ENCODE assay signal across 11 mouse cellular contexts in genomic region chr9:28439433-28440191, GRCm38 (mm10).
DNase-seq lines count a peak whose midpoint lies in the region; ATAC-seq and TF ChIP-seq lines count a peak whose summit lies in the region.
"Had no signal": no experiment of that assay in that cellular context is flagged by ENCODE, and none has a peak within 500 bp of the region (broad histone marks: within the 10 kb centered on the region; RNA-seq: fewer than 3 reads in every experiment).

No protein-coding gene starts in this region.

- 55% methylated on average over 5 of the region's 5 CpGs for WGBS in embryonic facial prominence, embryonic 14.5 days
- WGBS in embryonic facial prominence, embryonic 10.5 days, result 59% methylated on average over 5 of the region's 5 CpGs
- WGBS in forebrain, postnatal 0 days, result 24% methylated on average over 5 of the region's 5 CpGs
- 59% methylated on average over 5 of the region's 5 CpGs for WGBS in kidney, embryonic 14.5 days

- no peaks in the 10 kb centered on the region for H3K27me3 ChIP-seq in embryonic facial prominence, embryonic 14.5 days (replicated peaks; ENCODE audit: control insufficient read depth, insufficient read depth, low read length)
- H3K27me3 ChIP-seq in embryonic facial prominence, embryonic 10.5 days (replicated peaks; ENCODE audit: low read depth, poor library complexity, severe bottlenecking), result no peaks in the 10 kb centered on the region
- H3K27me3 ChIP-seq in forebrain, postnatal 0 days (ENCODE audit: insufficient read depth, low read length), result no peaks in the 10 kb centered on the region
- no peaks in the 10 kb centered on the region; the same call in 1 of the 2 replicates for H3K27me3 ChIP-seq in kidney, embryonic 14.5 days (ENCODE audit: control insufficient read depth, insufficient read depth, low read length)

- 0 out of 2 replicates have a peak, but pooled peaks cover 3% of the 10 kb centered on the region for H3K4me1 ChIP-seq in embryonic facial prominence, embryonic 14.5 days (ENCODE audit: control insufficient read depth, insufficient read depth, low read length)
- H3K4me1 ChIP-seq in embryonic facial prominence, embryonic 10.5 days, result peaks cover 6% of the 10 kb centered on the region; the same call in 1 of the 2 replicates
- H3K4me1 ChIP-seq in forebrain, postnatal 0 days (ENCODE audit: insufficient read depth), result peaks cover 22% of the 10 kb centered on the region
- no peaks in the 10 kb centered on the region for H3K4me1 ChIP-seq in kidney, embryonic 14.5 days (ENCODE audit: control insufficient read depth, insufficient read depth, low read length)

- no peak overlapping the region for H3K4me2 ChIP-seq in embryonic facial prominence, embryonic 14.5 days (ENCODE audit: low read depth, low read length)
- 0 out of 2 replicates have a peak overlapping the region, but pooled peaks have one; percentile 17 for H3K4me2 ChIP-seq in forebrain, postnatal 0 days (ENCODE audit: low read depth)
- no peak overlapping the region for H3K4me2 ChIP-seq in kidney, embryonic 14.5 days (replicated peaks; ENCODE audit: low read depth, low read length)
- H3K4me2 ChIP-seq: midbrain, embryonic 12.5 days had no signal

- no peak overlapping the region for H3K4me3 ChIP-seq in embryonic facial prominence, embryonic 14.5 days (ENCODE audit: low read depth, low read length)
- no peak overlapping the region for H3K4me3 ChIP-seq in embryonic facial prominence, embryonic 10.5 days
- no peak overlapping the region for H3K4me3 ChIP-seq in forebrain, postnatal 0 days (ENCODE audit: low read depth, low read length)
- H3K4me3 ChIP-seq in kidney, embryonic 14.5 days (ENCODE audit: low read length), result no peak overlapping the region
- H3K4me3 ChIP-seq: midbrain, embryonic 12.5 days had no signal

- no peak overlapping the region for H3K27ac ChIP-seq in embryonic facial prominence, embryonic 14.5 days (replicated peaks; ENCODE audit: low read depth, low read length)
- no peak overlapping the region for H3K27ac ChIP-seq in embryonic facial prominence, embryonic 10.5 days (replicated peaks)
- no peak overlapping the region for H3K27ac ChIP-seq in forebrain, postnatal 0 days (ENCODE audit: low read depth, low read length)
- no peak overlapping the region for H3K27ac ChIP-seq in kidney, embryonic 14.5 days (ENCODE audit: low read depth, low read length)
- H3K27ac ChIP-seq: midbrain, embryonic 12.5 days had no signal

- no peaks in the 10 kb centered on the region for H3K36me3 ChIP-seq in embryonic facial prominence, embryonic 14.5 days (ENCODE audit: control insufficient read depth, insufficient read depth, low read length)
- no peaks in the 10 kb centered on the region for H3K36me3 ChIP-seq in embryonic facial prominence, embryonic 10.5 days (replicated peaks)
- no peaks in the 10 kb centered on the region for H3K36me3 ChIP-seq in forebrain, postnatal 0 days (ENCODE audit: insufficient read depth)
- no peaks in the 10 kb centered on the region for H3K36me3 ChIP-seq in kidney, embryonic 14.5 days (ENCODE audit: control insufficient read depth, insufficient read depth, low read length)
- H3K36me3 ChIP-seq: midbrain, embryonic 12.5 days had no signal

- H3K9me3 ChIP-seq in embryonic facial prominence, embryonic 14.5 days (ENCODE audit: control insufficient read depth, low read length), result no peaks in the 10 kb centered on the region
- no peaks in the 10 kb centered on the region for H3K9me3 ChIP-seq in embryonic facial prominence, embryonic 10.5 days
- no peaks in the 10 kb centered on the region for H3K9me3 ChIP-seq in forebrain, postnatal 0 days (ENCODE audit: low read length)
- H3K9me3 ChIP-seq in kidney, embryonic 14.5 days (ENCODE audit: control insufficient read depth, low read length), result no peaks in the 10 kb centered on the region
- H3K9me3 ChIP-seq: midbrain, embryonic 12.5 days had no signal

- no peak for ATAC-seq in embryonic facial prominence, embryonic 14.5 days (ENCODE audit: low read depth)
- ATAC-seq in forebrain, postnatal 0 days, result peak; percentile 78
- no peak for ATAC-seq in kidney, embryonic 14.5 days (ENCODE audit: low FRiP score, low TSS enrichment)

- no peak overlapping the region for H3K9ac ChIP-seq in embryonic facial prominence, embryonic 14.5 days (ENCODE audit: low read depth, low read length)
- H3K9ac ChIP-seq in forebrain, postnatal 0 days, result no peak overlapping the region
- no peak overlapping the region for H3K9ac ChIP-seq in kidney, embryonic 14.5 days (ENCODE audit: low read depth, low read length)
- H3K9ac ChIP-seq: midbrain, embryonic 12.5 days had no signal

- no peak for TF ChIP-seq CTCF in forebrain, postnatal 0 days (IDR thresholded peaks at IDR 0.05; ENCODE audit: low read depth)

- DNase-seq in embryonic facial prominence, embryonic 14.5 days (ENCODE audit: low spot score), result peak; percentile 36
- DNase-seq in embryonic facial prominence, embryonic 10.5 days (ENCODE audit: low spot score), result no peak
- DNase-seq in Muller cell, postnatal 12 days (ENCODE audit: inconsistent ontology term), result peak; percentile 15
- DNase-seq in cerebellum, postnatal 14 days, result peak; percentile 39 to 62
- DNase-seq in forebrain, postnatal 0 days, result peak; percentile 35
- DNase-seq in adrenal gland, postnatal 4 days (ENCODE audit: low spot score in 2 of 2), result no peak
- no peak for DNase-seq in adrenal gland, postnatal 10 days
- DNase-seq: embryo, embryonic 11 days; kidney, postnatal 14 days had no signal

Comparison
In these comparisons a context has a peak if more than half of its experiments do, and no peak if none do; other contexts are left out.
1. DNase-seq: peak in embryonic facial prominence, embryonic 14.5 days (single experiment), Muller cell, postnatal 12 days (single experiment), cerebellum, postnatal 14 days (2 of 2) and forebrain, postnatal 0 days (single experiment); none in embryonic facial prominence, embryonic 10.5 days (single experiment), adrenal gland, postnatal 4 days (0 of 2) and adrenal gland, postnatal 10 days (single experiment).